Comparison of ENCODE assay signal across 22 mouse cellular contexts in genomic region chr8:12856038-12856437, GRCm38 (mm10). TPM values are rescaled to one million over a fixed set of nuclear protein-coding genes. Genes with fewer than 3 reads are reported as not detected.
DNase-seq lines count a peak whose midpoint lies in the region; ATAC-seq and TF ChIP-seq lines count a peak whose summit lies in the region.
"Had no signal": no experiment of that assay in that cellular context is flagged by ENCODE, and none has a peak within 500 bp of the region (broad histone marks: within the 10 kb centered on the region; RNA-seq: fewer than 3 reads in every experiment).

No protein-coding gene starts in this region.

- WGBS in neural tube, embryonic 13.5 days: 80% methylated on average over 15 of the region's 15 CpGs
- WGBS in neural tube, embryonic 15.5 days: 81% methylated on average over 15 of the region's 15 CpGs
- 36% methylated on average over 15 of the region's 15 CpGs for WGBS in heart, postnatal 0 days

- no peaks in the 10 kb centered on the region for H3K4me1 ChIP-seq in neural tube, embryonic 13.5 days (replicated peaks)
- no peaks in the 10 kb centered on the region for H3K4me1 ChIP-seq in neural tube, embryonic 15.5 days
- no peaks in the 10 kb centered on the region for H3K4me1 ChIP-seq in heart, postnatal 0 days (ENCODE audit: control insufficient read depth, insufficient read depth)
- H3K4me1 ChIP-seq: hindbrain, embryonic 12.5 days; limb, embryonic 10.5 days; lung, embryonic 15.5 days; midbrain, embryonic 12.5 days; stomach, embryonic 15.5 days had no signal

- no peak overlapping the region for H3K4me3 ChIP-seq in neural tube, embryonic 13.5 days
- no peak overlapping the region for H3K4me3 ChIP-seq in neural tube, embryonic 15.5 days (replicated peaks)
- H3K4me3 ChIP-seq in heart, postnatal 0 days (ENCODE audit: low read depth, low read length): no peak overlapping the region
- H3K4me3 ChIP-seq: forebrain, embryonic 10.5 days; hindbrain, embryonic 12.5 days; limb, embryonic 10.5 days; lung, embryonic 15.5 days; midbrain, embryonic 12.5 days; stomach, embryonic 15.5 days had no signal

- 0 out of 2 replicates have a peak overlapping the region, but pooled peaks have one; percentile 8 for H3K9ac ChIP-seq in neural tube, embryonic 13.5 days
- no peak overlapping the region for H3K9ac ChIP-seq in neural tube, embryonic 15.5 days (replicated peaks)
- no peak overlapping the region for H3K9ac ChIP-seq in heart, postnatal 0 days (replicated peaks; ENCODE audit: low read depth, low read length)
- H3K9ac ChIP-seq: hindbrain, embryonic 12.5 days; lung, embryonic 15.5 days; midbrain, embryonic 12.5 days; stomach, embryonic 15.5 days had no signal

- no peak for ATAC-seq in neural tube, embryonic 13.5 days (ENCODE audit: low read depth)
- ATAC-seq in neural tube, embryonic 15.5 days (ENCODE audit: low FRiP score): no peak
- peak; percentile 54 for ATAC-seq in heart, postnatal 0 days (ENCODE audit: insufficient read depth, low read depth)
- ATAC-seq: CD4-positive, CD25-positive, alpha-beta regulatory T cell, adult 4 months; inflammation-experienced regulatory T-cells, adult 6 months had no signal

- no peak for TF ChIP-seq CTCF in heart, postnatal 0 days (IDR thresholded peaks at IDR 0.05; ENCODE audit: low read depth)

- H3K27me3 ChIP-seq in neural tube, embryonic 13.5 days: no peaks in the 10 kb centered on the region
- H3K27me3 ChIP-seq in neural tube, embryonic 15.5 days (replicated peaks): no peaks in the 10 kb centered on the region
- no peaks in the 10 kb centered on the region for H3K27me3 ChIP-seq in heart, postnatal 0 days (ENCODE audit: control insufficient read depth, insufficient read depth, low read length)
- H3K27me3 ChIP-seq: hindbrain, embryonic 12.5 days; lung, embryonic 15.5 days; midbrain, embryonic 12.5 days; stomach, embryonic 15.5 days had no signal

- no peak for TF ChIP-seq EP300 in heart, postnatal 0 days (IDR thresholded peaks at IDR 0.05; ENCODE audit: low read depth)

- no peak overlapping the region for H3K4me2 ChIP-seq in neural tube, embryonic 13.5 days
- no peak overlapping the region for H3K4me2 ChIP-seq in neural tube, embryonic 15.5 days
- no peak overlapping the region for H3K4me2 ChIP-seq in heart, postnatal 0 days (ENCODE audit: low read depth, low read length)
- H3K4me2 ChIP-seq: hindbrain, embryonic 12.5 days; liver, embryonic 11.5 days; lung, embryonic 15.5 days; midbrain, embryonic 12.5 days; stomach, embryonic 15.5 days had no signal

- peak; percentile 24 for DNase-seq in adrenal gland, postnatal 14 days
- DNase-seq in adrenal gland, adult 2 months: no peak
- peak; percentile 30 for DNase-seq in kidney, postnatal 10 days
- no peak for DNase-seq in kidney, postnatal 36 days
- DNase-seq in heart, postnatal 0 days (ENCODE audit: low spot score): peak; percentile 11
- no peak for DNase-seq in spleen, adult 12 weeks (ENCODE audit: low spot score)
- DNase-seq: cerebellum, postnatal 10 days; gastrocnemius, postnatal 25 days; spleen, adult 18-20 months; thymus, adult 2 months had no signal

- no peaks in the 10 kb centered on the region for H3K9me3 ChIP-seq in neural tube, embryonic 13.5 days
- no peaks in the 10 kb centered on the region for H3K9me3 ChIP-seq in neural tube, embryonic 15.5 days (replicated peaks)
- no peaks in the 10 kb centered on the region for H3K9me3 ChIP-seq in heart, postnatal 0 days (replicated peaks; ENCODE audit: control insufficient read depth, low read length)
- H3K9me3 ChIP-seq: forebrain, embryonic 10.5 days; G1E; hindbrain, embryonic 12.5 days; limb, embryonic 10.5 days; lung, embryonic 15.5 days; midbrain, embryonic 12.5 days; stomach, embryonic 15.5 days had no signal

- no peak overlapping the region for H3K27ac ChIP-seq in neural tube, embryonic 13.5 days (replicated peaks)
- H3K27ac ChIP-seq in neural tube, embryonic 15.5 days (replicated peaks): no peak overlapping the region
- no peak overlapping the region for H3K27ac ChIP-seq in heart, postnatal 0 days (ENCODE audit: low read depth)
- H3K27ac ChIP-seq: forebrain, embryonic 10.5 days; hindbrain, embryonic 12.5 days; limb, embryonic 10.5 days; lung, embryonic 15.5 days; midbrain, embryonic 12.5 days; stomach, embryonic 15.5 days had no signal

- peaks cover 49% of the 10 kb centered on the region for H3K36me3 ChIP-seq in neural tube, embryonic 13.5 days
- H3K36me3 ChIP-seq in neural tube, embryonic 15.5 days: peaks cover 44% of the 10 kb centered on the region
- peaks cover 70% of the 10 kb centered on the region for H3K36me3 ChIP-seq in heart, postnatal 0 days (replicated peaks; ENCODE audit: control insufficient read depth, insufficient read depth, low read length)
- H3K36me3 ChIP-seq: G1E had no signal

RNA-seq across cellular contexts. Expression of gene Mcf2l, which starts 17.6 kb away (rescaled TPM):
- total RNA-seq in adrenal gland, postnatal 14 days (2021): 59.3 and 66.7 TPM in 2 replicates
- 10 to 100 TPM; 24.0 to 25.4 TPM for total RNA-seq in adrenal gland, adult 2 months (2021)
- 9.6 and 12.4 TPM in 2 replicates for polyA plus RNA-seq in adrenal gland, adult 2 months (2012; rRNA removed)
- 107 and 116 TPM in 2 replicates for polyA plus RNA-seq in neural tube, embryonic 13.5 days (2015; fragmentation: Nextera tagmentation; extraction: Ambion mirVana)
- 104 and 120 TPM in 2 replicates for polyA plus RNA-seq in neural tube, embryonic 15.5 days (2015; fragmentation: Nextera tagmentation; extraction: Ambion mirVana)
- total RNA-seq in heart, postnatal 0 days (2014; rRNA removed; ENCODE audit: low replicate concordance): 22.1 and 22.9 TPM in 2 replicates
- polyA plus RNA-seq in heart, postnatal 0 days (2015; fragmentation: Nextera tagmentation; extraction: Ambion mirVana): 6.6 and 7.5 TPM in 2 replicates
- polyA plus RNA-seq: G1E had no signal

Comparison
In these comparisons a context has a peak if more than half of its experiments do, and no peak if none do; other contexts are left out.
1. DNase-seq: peak in adrenal gland, postnatal 14 days (single experiment), kidney, postnatal 10 days (single experiment) and heart, postnatal 0 days (single experiment); none in adrenal gland, adult 2 months (single experiment), kidney, postnatal 36 days (0 of 2) and spleen, adult 12 weeks (single experiment).